Mouse (Mus musculus) Patski (cell line): ENCODE data around the gene Stc2. TPM values are rescaled to one million over a fixed set of nuclear protein-coding genes. Genes with fewer than 3 reads are reported as not detected.
A peak's percentile ranks its signal among the peaks of the same experiment; 100 is the strongest.

Experiments used
- ATAC-seq: fragments of 100-300 bp; one replicate; pipeline ENCODE4 v1.8.0; 2021
- CTCF ChIA-PET: fragments of 350-600 bp; sonication (Branson Sonifier 250); formaldehyde crosslinking; loops from one replicate; lab custom pipeline; 2022; ENCODE audit warnings: inconsistent platforms; lab: Charles Lee
- POLR2A ChIA-PET: fragments of 350-600 bp; sonication (Branson Sonifier 250); formaldehyde crosslinking; loops from one replicate; lab custom pipeline; 2022; ENCODE audit warnings: antibody characterized with exemption, inconsistent platforms; lab: Charles Lee
- DNase-seq: peaks from one replicate; pipeline ENCODE4 v3.0.0-alpha.2; 2011; ENCODE audit warnings: low read depth, low spot score
- H3K27me3 ChIP-seq: fragments of 371-371 bp; one replicate; pipeline ENCODE4 v1.5.1; 2021
- CTCF ChIP-seq: fragments of 100-300 bp; IDR thresholded peaks from one replicate; pipeline ENCODE4 v1.5.1; 2021
- in situ Hi-C: fragments of 300-500 bp; cut with MboI; formaldehyde crosslinking; loops from 3 replicates; pipeline ENCODE4 v1.11.1; 2018; ENCODE audit warnings: low pct_unique_long_range_greater_than_20kb, mixed read lengths
- polyA plus RNA-seq: library from polyadenylated mRNA; unstranded; gene quantifications from one replicate; pipeline ENCODE4 v1.2.3, GENCODE M21; 2021

The Stc2 gene
- polyA plus RNA-seq, 1 experiment from 2014 or later: 58.4 TPM

DNA sequence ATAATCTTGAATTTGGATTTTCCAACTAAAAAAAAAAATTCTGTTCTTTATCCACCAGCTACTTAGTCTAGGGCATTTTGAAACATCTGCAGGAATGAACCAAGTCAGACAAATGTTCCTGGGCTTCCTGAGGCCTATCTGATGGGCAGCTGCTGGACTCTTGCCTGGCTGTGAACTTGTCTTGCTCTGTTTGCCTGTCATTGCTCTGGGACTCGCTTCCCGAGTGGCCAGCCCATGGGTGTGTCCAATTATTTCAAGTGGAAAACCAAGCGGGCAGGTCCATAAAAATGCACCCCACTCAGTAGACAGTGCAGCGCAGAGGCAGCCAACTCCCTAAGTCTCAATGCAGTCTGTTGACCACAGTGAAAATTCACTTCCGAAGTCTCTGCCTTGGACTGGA lies 17.7 kb upstream of the Stc2 start:
- no peak for TF ChIP-seq CTCF
- ChIA-PET CTCF (no interaction called here), POLR2A (no interaction called here)
- ATAC-seq: no peak
- H3K27me3 ChIP-seq: no peaks in the 10 kb centered on the region
- in situ Hi-C loops: loop anchor here (5.0 kb wide), 1 partner anchor 80 kb away; no protein-coding TSS in a partner anchor
- no peak for DNase-seq

DNA sequence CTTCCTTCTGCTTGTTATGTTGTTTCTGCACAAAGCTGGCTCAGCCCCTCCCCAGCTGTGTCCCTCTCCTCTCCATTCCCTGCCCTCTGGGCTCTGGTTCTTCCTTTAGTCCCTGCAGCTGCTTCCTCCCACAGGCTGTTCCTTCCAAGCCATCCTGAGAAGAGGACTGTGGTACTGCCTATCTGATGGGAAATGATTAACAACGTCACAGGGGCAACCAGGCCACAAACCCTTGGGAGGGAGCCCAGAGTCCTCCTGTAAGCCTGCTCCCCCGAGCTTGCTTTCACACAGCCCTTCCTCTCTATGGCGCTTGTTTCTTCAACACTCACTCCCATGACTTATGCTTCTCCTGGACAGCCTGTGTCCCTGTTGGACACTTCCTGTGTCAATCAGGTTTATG lies 16.7 kb upstream of the Stc2 start:
- ChIA-PET CTCF (no interaction called here), POLR2A (interaction anchor here (0.5 to 0.7 kb wide), 2 partner anchors 100 to 1849 kb away, joined by 3 read pairs; no protein-coding TSS in a partner anchor)
- DNase-seq (no peak), ATAC-seq (no peak)
- in situ Hi-C loops: loop anchor here (5.0 kb wide), 1 partner anchor 81 kb away; no protein-coding TSS in a partner anchor
- no peaks in the 10 kb centered on the region for H3K27me3 ChIP-seq
- TF ChIP-seq CTCF: no peak

DNA sequence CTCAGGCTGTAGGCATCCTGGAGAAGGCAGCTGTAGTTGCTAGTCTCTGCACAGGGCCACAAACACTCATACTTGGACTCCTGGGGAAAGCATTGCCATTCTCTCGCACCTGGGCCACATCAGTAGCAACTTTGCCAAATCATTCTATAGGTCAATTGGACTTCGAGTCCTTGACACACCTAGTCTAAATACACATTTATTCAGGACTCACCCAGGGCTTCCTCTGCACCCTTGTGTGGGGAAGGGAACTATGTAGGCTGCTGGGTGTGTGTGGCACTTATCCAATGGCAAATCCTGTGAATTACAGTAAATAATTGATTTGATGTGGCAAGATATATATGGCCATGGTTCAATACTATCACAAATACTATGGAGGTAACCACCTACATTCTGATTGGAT lies 14.1 kb upstream of the Stc2 start:
- no peaks in the 10 kb centered on the region for H3K27me3 ChIP-seq
- ChIA-PET POLR2A (interaction anchor here (1.0 kb wide), 1 partner anchor 12 kb away, joined by 3 read pairs; no protein-coding TSS in a partner anchor), CTCF (interaction anchor here (1.9 kb wide), 1 partner anchor 8 kb away, joined by 5 read pairs; no protein-coding TSS in a partner anchor)
- TF ChIP-seq CTCF: no peak
- in situ Hi-C loops: no loop called here
- ATAC-seq (no peak), DNase-seq (no peak)

DNA sequence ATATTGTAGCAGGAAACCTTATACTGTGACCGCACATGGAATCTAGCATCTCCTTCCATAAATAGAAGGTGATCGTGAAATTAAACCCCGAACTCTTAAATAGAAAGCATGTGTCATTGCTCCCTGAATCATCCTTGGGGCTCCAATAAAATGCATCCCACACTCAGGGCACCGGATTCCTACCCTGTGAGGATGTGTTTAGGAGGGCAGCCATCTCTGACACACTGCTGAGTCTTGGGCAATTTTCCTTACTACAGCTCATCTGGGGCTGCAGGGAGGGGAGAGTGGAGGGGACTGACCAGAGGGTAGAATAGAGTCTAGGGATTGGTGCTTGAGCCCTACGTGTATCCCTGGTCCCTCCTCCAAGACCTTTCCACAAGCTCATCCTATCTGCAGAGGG lies 12.3 kb upstream of the Stc2 start:
- TF ChIP-seq CTCF: no peak
- CTCF ChIA-PET: no interaction called here
- ATAC-seq (peak; percentile 83), DNase-seq (peak; percentile 76)
- POLR2A ChIA-PET: interaction anchor here (0.7 to 0.9 kb wide), 2 partner anchors 8 to 12 kb away, joined by 3 read pairs; partner anchors contain the start of gene Stc2
- H3K27me3 ChIP-seq: no peaks in the 10 kb centered on the region
- in situ Hi-C loops: no loop called here

DNA sequence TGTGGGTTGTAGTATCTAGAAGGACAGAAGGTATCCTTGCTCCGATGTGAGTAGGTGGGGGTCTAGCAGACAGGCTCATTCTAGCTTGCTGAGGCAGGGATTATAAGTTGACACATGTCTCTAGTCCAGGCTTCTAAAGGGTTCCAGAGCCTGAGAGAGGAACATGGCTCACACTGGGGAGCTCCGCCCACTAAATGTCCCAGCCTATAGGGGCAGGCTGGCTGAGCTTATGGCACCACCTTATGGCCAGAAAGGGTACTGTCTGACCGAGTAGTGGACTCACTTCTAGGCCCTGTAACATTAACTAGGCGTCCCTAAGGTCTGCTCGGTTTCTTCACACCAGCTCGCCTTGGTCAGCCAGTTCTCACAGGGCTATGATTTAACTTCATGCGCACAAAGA lies 3.6 kb upstream of the Stc2 start:
- in situ Hi-C loops: no loop called here
- ATAC-seq (no peak), DNase-seq (no peak)
- no peak for TF ChIP-seq CTCF
- ChIA-PET POLR2A (no interaction called here), CTCF (no interaction called here)
- H3K27me3 ChIP-seq: no peaks in the 10 kb centered on the region

DNA sequence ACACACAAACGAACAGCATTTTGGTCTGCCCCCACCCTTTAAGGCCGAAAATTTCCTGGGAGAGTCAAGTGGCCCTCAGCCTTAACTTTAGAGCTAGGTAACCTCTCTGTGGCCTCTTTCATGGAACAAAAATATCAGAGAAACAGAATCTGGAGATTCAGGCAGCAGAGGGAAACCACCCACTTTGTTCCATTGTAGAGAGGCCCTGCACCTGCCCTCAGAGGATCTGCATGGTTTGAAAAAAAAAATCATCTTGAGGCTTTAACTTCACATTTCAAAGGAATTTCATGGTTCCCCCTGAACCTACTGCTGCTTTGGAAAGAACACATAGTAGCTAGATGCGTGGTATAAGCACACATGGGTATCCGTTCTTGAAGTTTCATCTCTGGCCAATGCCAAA lies 2.3 kb upstream of the Stc2 start:
- DNase-seq: no peak
- in situ Hi-C loops: no loop called here
- no peak for TF ChIP-seq CTCF
- no peaks in the 10 kb centered on the region for H3K27me3 ChIP-seq
- ATAC-seq: no peak
- POLR2A ChIA-PET: interaction anchor here (0.8 kb wide), 1 partner anchor 12 kb away, joined by 3 read pairs; no protein-coding TSS in a partner anchor
- CTCF ChIA-PET: interaction anchor here (1.3 kb wide), 1 partner anchor 243 kb away, joined by 3 read pairs; no protein-coding TSS in a partner anchor

DNA sequence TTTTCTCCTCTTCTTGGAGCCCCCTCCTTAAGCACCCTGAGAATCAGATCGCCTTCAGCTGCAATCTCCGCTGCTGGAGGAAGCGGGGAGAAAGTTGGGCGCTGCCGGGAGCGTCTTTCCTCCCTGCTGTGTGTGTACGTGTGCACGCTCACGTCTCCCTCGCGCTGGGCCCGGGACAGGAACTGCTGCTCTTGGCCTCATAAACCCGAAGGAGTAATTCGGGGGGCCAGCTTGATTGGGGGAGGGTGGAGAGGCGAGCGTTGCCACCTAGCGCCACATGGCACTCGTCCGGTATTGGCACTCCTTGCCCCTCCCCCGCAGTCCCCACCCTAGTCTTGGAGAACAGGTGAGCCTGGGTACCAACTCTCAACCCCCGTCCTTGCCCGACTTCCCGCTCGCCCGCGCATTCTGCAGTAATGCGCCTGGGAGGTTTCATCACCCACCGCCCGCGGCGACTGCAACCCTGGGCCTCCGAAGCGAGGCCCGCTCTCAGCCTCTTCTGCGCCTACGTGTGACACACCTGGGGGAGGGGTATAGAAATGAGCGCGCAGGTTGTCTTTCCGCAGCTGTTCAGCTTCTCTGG lies 1.5 kb upstream of the Stc2 start:
- CTCF ChIA-PET: interaction anchor here (1.5 kb wide), 1 partner anchor 244 kb away, joined by 4 read pairs; no protein-coding TSS in a partner anchor
- POLR2A ChIA-PET: interaction anchor here (0.8 kb wide), 1 partner anchor 13 kb away, joined by 3 read pairs; no protein-coding TSS in a partner anchor
- ATAC-seq (no peak), DNase-seq (no peak)
- in situ Hi-C loops: no loop called here
- no peak for TF ChIP-seq CTCF
- H3K27me3 ChIP-seq: no peaks in the 10 kb centered on the region

DNA sequence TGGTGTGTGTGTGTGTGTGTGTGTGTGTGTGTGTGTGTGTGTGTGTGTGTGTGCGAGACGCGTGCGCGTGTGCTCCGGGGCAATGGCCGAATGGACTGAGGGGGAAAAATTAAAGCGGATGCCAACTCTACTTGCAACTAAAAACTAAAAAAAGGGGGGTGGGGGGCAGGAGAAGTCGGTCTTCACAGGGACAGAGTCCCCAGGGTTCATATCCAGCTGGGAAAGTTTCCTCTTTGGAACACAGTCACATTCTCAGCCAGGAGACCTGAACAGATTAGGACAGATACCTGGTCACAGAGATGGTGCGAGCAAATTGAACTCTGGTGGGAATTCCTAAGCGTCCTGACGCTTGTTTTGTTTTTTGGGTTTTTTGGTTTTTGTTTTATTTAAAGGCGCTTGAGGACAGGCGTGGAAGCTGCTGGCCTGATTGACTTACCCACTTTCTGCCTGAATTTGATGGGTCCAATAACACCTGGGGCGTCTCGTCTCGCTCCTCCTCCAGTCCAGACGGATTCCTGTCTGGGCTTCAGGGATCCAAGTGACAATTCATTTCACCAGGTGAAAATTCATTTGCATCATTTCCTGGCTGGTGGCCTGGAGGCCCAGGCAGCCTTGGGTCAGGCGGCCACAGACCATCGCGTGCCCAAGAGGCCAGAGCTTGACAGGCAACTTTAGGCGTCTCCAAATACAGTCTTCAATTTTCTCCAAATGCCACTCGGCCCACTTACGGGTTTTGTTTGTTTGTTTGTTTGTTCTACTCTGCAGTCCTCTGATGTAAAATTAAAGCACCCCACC lies 759 bp upstream of the Stc2 start:
- CTCF ChIA-PET: interaction anchor here (1.1 to 1.5 kb wide), 3 partner anchors 123 to 244 kb away, joined by 3 to 4 read pairs (median 3); no protein-coding TSS in a partner anchor
- DNase-seq (no peak), ATAC-seq (no peak)
- no peaks in the 10 kb centered on the region for H3K27me3 ChIP-seq
- POLR2A ChIA-PET: interaction anchor here (1.0 to 3.1 kb wide), 3 partner anchors 102 to 171 kb away, joined by 3 to 18 read pairs (median 6); no protein-coding TSS in a partner anchor
- in situ Hi-C loops: no loop called here
- no peak for TF ChIP-seq CTCF

DNA sequence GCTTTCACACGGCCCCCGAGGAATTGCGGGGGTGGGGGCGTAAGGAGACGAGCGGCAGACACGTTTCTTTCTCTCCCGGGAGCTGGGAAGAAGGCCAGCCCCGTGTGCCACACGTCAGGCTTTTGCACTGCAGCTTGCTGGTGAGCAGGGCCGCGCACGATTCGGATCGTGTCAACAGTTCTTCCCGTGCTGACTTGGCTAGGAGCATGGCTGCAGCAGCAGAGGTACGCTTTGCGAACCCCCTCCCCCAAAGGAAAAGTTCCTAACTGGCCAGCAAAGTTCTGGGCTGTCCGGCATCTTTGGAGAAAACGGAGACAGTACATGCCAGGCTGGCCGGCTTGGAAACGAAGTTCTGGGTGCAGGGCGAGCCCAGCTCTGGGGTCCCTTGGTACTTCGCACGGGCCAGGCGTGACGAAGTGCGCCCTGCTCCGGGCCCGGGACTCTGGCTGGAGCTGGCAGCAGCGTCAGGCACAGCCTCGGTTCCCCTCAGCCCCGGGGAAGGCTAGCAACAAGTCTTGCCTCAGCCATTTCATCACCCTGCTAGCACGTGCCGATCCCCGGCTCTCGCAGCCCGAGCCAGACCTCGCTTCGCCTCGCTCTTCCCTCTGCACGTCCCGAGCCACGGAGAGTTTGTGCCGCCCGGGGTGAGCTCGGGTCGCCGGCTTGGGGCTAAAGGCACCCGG lies 768 bp downstream of the Stc2 start:
- ATAC-seq (peak; percentile 22), DNase-seq (no peak)
- POLR2A ChIA-PET: interaction anchor here (0.6 to 3.1 kb wide), 8 partner anchors 13 to 246 kb away, joined by 3 to 18 read pairs (median 4); no protein-coding TSS in a partner anchor
- in situ Hi-C loops: loop anchor here (5.0 kb wide), 4 partner anchors 112 to 248 kb away; no protein-coding TSS in a partner anchor
- CTCF ChIA-PET: interaction anchor here (1.4 to 1.8 kb wide), 3 partner anchors 129 to 269 kb away, joined by 3 to 5 read pairs (median 4); no protein-coding TSS in a partner anchor
- no peaks in the 10 kb centered on the region for H3K27me3 ChIP-seq
- TF ChIP-seq CTCF: no peak
